Mouse (Mus musculus) heart, embryonic 13.5 days (tissue): ENCODE results near the gene Hnmt. TPM values are rescaled to one million over a fixed set of nuclear protein-coding genes. Genes with fewer than 3 reads are reported as not detected.
"Not testable (repeated sequence)": the region's sequence is repeated elsewhere in the genome, so short reads cannot be mapped to it uniquely, and the experiment has no call there.

ENCODE experiments used
- ATAC-seq: fragments of 200-750 bp; cut with Nextera tagmentation; 2 replicates; pipeline ENCODE4 v1.8.0; 2017; ENCODE audit warnings: moderate TSS enrichment; ENCODE audit not compliant: insufficient number of reproducible peaks, low FRiP score, low TSS enrichment; ENCODE audit errors: extremely low read depth
- H3K27ac ChIP-seq: fragments of 300-500 bp; sonication (generic); replicated peaks from 2 replicates; pipeline ENCODE4 v1.5.1; 2015; ENCODE audit warnings: moderate library complexity, mild to moderate bottlenecking, inconsistent platforms
- H3K27me3 ChIP-seq: fragments of 300-500 bp; sonication (generic); replicated peaks from 2 replicates; pipeline ENCODE4 v1.6.1; 2015; ENCODE audit warnings: mild to moderate bottlenecking, inconsistent platforms
- H3K36me3 ChIP-seq: fragments of 300-500 bp; sonication (generic); 2 replicates; pipeline ENCODE4 v1.6.1; 2015; ENCODE audit warnings: mild to moderate bottlenecking, inconsistent platforms
- H3K4me1 ChIP-seq: fragments of 300-500 bp; sonication (generic); 2 replicates; pipeline ENCODE4 v1.6.1; 2015; ENCODE audit warnings: inconsistent platforms
- H3K4me2 ChIP-seq: fragments of 300-500 bp; sonication (generic); 2 replicates; pipeline ENCODE4 v1.6.1; 2015; ENCODE audit warnings: inconsistent platforms, mild to moderate bottlenecking, moderate library complexity
- H3K4me3 ChIP-seq: fragments of 300-500 bp; sonication (generic); 2 replicates; pipeline ENCODE4 v1.5.1; 2015; ENCODE audit warnings: moderate library complexity, mild to moderate bottlenecking, inconsistent platforms
- H3K9ac ChIP-seq: fragments of 300-500 bp; sonication (generic); 2 replicates; pipeline ENCODE4 v1.6.1; 2015; ENCODE audit warnings: inconsistent platforms, mild to moderate bottlenecking, moderate library complexity
- H3K9me3 ChIP-seq: fragments of 300-500 bp; sonication (generic); 2 replicates; pipeline ENCODE4 v1.6.1; 2016; ENCODE audit warnings: inconsistent platforms
- WGBS: fragments of 180-500 bp; shearing (Covaris S2); methylation state at CpG from one replicate; pipeline ENCODE4 v1.1.7; 2015; ENCODE audit warnings: mixed read lengths; 5-methylcytosine and 5-hydroxymethylcytosine counted together
- polyA plus RNA-seq: library from polyadenylated mRNA; unstranded; fragments of >200 nt; fragmentation: Nextera tagmentation; extraction: Ambion mirVana; gene quantifications from 2 replicates; pipeline ENCODE4 v1.2.1, GENCODE M21; 2015

Hnmt gene
- 3.7 and 4.1 TPM in 2 replicates for polyA plus RNA-seq

GRCm38 (mm10) chr2:24049344-24049990, at the start of gene Hnmt:
Gene Hnmt (minus strand): TSS chr2:24049394.
- H3K9me3 ChIP-seq = no peaks in the 10 kb centered on the region
- WGBS = 40% methylated on average over 7 of the region's 7 CpGs
- H3K27ac ChIP-seq = peak within 1 kb of the TSS; percentile 45; the same call in 1 of the 2 replicates
- H3K4me2 ChIP-seq = peak within 1 kb of the TSS; percentile 71
- peak within 1 kb of the TSS; percentile 53 for H3K4me3 ChIP-seq
- no peaks in the 10 kb centered on the region for H3K27me3 ChIP-seq
- peak within 1 kb of the TSS; percentile 73 for H3K9ac ChIP-seq
- ATAC-seq = no peak
- H3K4me1 ChIP-seq = peaks cover 3% of the 10 kb centered on the region; the same call in 1 of the 2 replicates
- H3K36me3 ChIP-seq = no peaks in the 10 kb centered on the region

GRCm38 (mm10) chr2:24096495-24096894, 47.3 kb upstream of the Hnmt start, which contains the start of gene Tbpl2:
Gene Tbpl2 (minus strand): TSS chr2:24096595.
- Histone ChIP-seq H3K9me3 (no peaks in the 10 kb centered on the region), H3K4me3 (no peak within 1 kb of the TSS), H3K36me3 (no peaks in the 10 kb centered on the region), H3K4me2 (no peak within 1 kb of the TSS), H3K9ac (no peak within 1 kb of the TSS), H3K27ac (no peak within 1 kb of the TSS), H3K27me3 (no peaks in the 10 kb centered on the region), H3K4me1 (no peaks in the 10 kb centered on the region)
- 57% methylated on average over 4 of the region's 4 CpGs for WGBS
- ATAC-seq = no peak

GRCm38 (mm10) chr2:24090921-24091320, 41.7 kb upstream of the Hnmt start:
- Histone ChIP-seq H3K9ac (no peak overlapping the region), H3K9me3 (no peaks in the 10 kb centered on the region), H3K4me2 (no peak overlapping the region), H3K36me3 (no peaks in the 10 kb centered on the region), H3K27me3 (no peaks in the 10 kb centered on the region), H3K4me1 (no peaks in the 10 kb centered on the region), H3K27ac (no peak overlapping the region), H3K4me3 (no peak overlapping the region)
- WGBS = 46% methylated on average over 1 of the region's 1 CpGs
- ATAC-seq = no peak

GRCm38 (mm10) chr2:24050459-24050858, 1.3 kb upstream of the Hnmt start:
- H3K9me3 ChIP-seq = no peaks in the 10 kb centered on the region
- peaks cover 3% of the 10 kb centered on the region; the same call in 1 of the 2 replicates for H3K4me1 ChIP-seq
- H3K4me3 ChIP-seq = no peak overlapping the region
- WGBS = 71% methylated on average over 3 of the region's 3 CpGs
- no peaks in the 10 kb centered on the region for H3K27me3 ChIP-seq
- H3K27ac ChIP-seq = no peak overlapping the region
- no peak overlapping the region for H3K9ac ChIP-seq
- ATAC-seq = no peak
- H3K4me2 ChIP-seq = no peak overlapping the region
- H3K36me3 ChIP-seq = no peaks in the 10 kb centered on the region

- peak overlapping the region; percentile 73 for H3K9ac ChIP-seq
- peak overlapping the region; percentile 71 for H3K4me2 ChIP-seq
- no peak for ATAC-seq
- H3K4me3 ChIP-seq = peak overlapping the region; percentile 53
- peaks cover 3% of the 10 kb centered on the region; the same call in 1 of the 2 replicates for H3K4me1 ChIP-seq
- no peaks in the 10 kb centered on the region for H3K27me3 ChIP-seq
- WGBS = 14% methylated on average over 16 of the region's 16 CpGs
- no peaks in the 10 kb centered on the region for H3K9me3 ChIP-seq
- no peaks in the 10 kb centered on the region for H3K36me3 ChIP-seq
- H3K27ac ChIP-seq = peak overlapping the region; percentile 45; the same call in 1 of the 2 replicates
Observed at GRCm38 (mm10) chr2:24048480-24049097, 605 bp downstream of the Hnmt start.

GRCm38 (mm10) chr2:24047551-24048479, 1.4 kb downstream of the Hnmt start:
- Histone ChIP-seq H3K36me3 (no peaks in the 10 kb centered on the region), H3K4me1 (peaks cover 3% of the 10 kb centered on the region; the same call in 1 of the 2 replicates), H3K27me3 (no peaks in the 10 kb centered on the region), H3K9ac (peak overlapping the region; percentile 73), H3K27ac (no peak overlapping the region), H3K9me3 (no peaks in the 10 kb centered on the region), H3K4me3 (peak overlapping the region; percentile 53), H3K4me2 (peak overlapping the region; percentile 71)
- WGBS = 57% methylated on average over 6 of the region's 6 CpGs
- ATAC-seq = no peak

- WGBS = 79% methylated on average over 1 of the region's 1 CpGs
- Histone ChIP-seq H3K36me3 (no peaks in the 10 kb centered on the region), H3K27ac (no peak overlapping the region), H3K9ac (no peak overlapping the region), H3K9me3 (no peaks in the 10 kb centered on the region), H3K4me1 (no peaks in the 10 kb centered on the region), H3K27me3 (no peaks in the 10 kb centered on the region), H3K4me2 (no peak overlapping the region), H3K4me3 (no peak overlapping the region)
- ATAC-seq = no peak
Observed at GRCm38 (mm10) chr2:24042901-24043300, 6.3 kb downstream of the Hnmt start.

GRCm38 (mm10) chr2:24040531-24040930, 8.7 kb downstream of the Hnmt start:
- Histone ChIP-seq H3K9ac (no peak overlapping the region), H3K27me3 (no peaks in the 10 kb centered on the region), H3K4me2 (no peak overlapping the region), H3K36me3 (no peaks in the 10 kb centered on the region), H3K9me3 (no peaks in the 10 kb centered on the region), H3K27ac (no peak overlapping the region), H3K4me1 (no peaks in the 10 kb centered on the region), H3K4me3 (no peak overlapping the region)
- 84% methylated on average over 1 of the region's 1 CpGs for WGBS
- no peak for ATAC-seq

- not testable (repeated sequence) for H3K9me3 ChIP-seq, H3K27ac ChIP-seq, H3K27me3 ChIP-seq, H3K4me2 ChIP-seq, H3K36me3 ChIP-seq, ATAC-seq, H3K4me3 ChIP-seq, H3K9ac ChIP-seq, H3K4me1 ChIP-seq
Observed at GRCm38 (mm10) chr2:24019386-24019785, 29.8 kb downstream of the Hnmt start.

GRCm38 (mm10) chr2:24018966-24019365, 30.2 kb downstream of the Hnmt start:
- no peaks in the 10 kb centered on the region for H3K9me3 ChIP-seq
- no peak overlapping the region for H3K4me3 ChIP-seq
- no peaks in the 10 kb centered on the region for H3K4me1 ChIP-seq
- ATAC-seq = no peak
- no peak overlapping the region for H3K27ac ChIP-seq
- WGBS = 65% methylated on average over 1 of the region's 1 CpGs
- no peaks in the 10 kb centered on the region for H3K27me3 ChIP-seq
- H3K36me3 ChIP-seq = no peaks in the 10 kb centered on the region
- no peak overlapping the region for H3K9ac ChIP-seq
- H3K4me2 ChIP-seq = no peak overlapping the region

- no peak overlapping the region for H3K4me2 ChIP-seq
- no peak overlapping the region for H3K4me3 ChIP-seq
- no peak overlapping the region for H3K9ac ChIP-seq
- no peaks in the 10 kb centered on the region for H3K36me3 ChIP-seq
- H3K4me1 ChIP-seq = no peaks in the 10 kb centered on the region
- H3K27ac ChIP-seq = no peak overlapping the region
- H3K27me3 ChIP-seq = no peaks in the 10 kb centered on the region
- ATAC-seq = no peak
- H3K9me3 ChIP-seq = no peaks in the 10 kb centered on the region
- 73% methylated on average over 5 of the region's 5 CpGs for WGBS
Observed at GRCm38 (mm10) chr2:24014957-24015356, 34.2 kb downstream of the Hnmt start.
